Mouse (Mus musculus) limb, embryonic 13.5 days (tissue): ENCODE measurements around the gene Rfx2. TPM values are rescaled to one million over a fixed set of nuclear protein-coding genes. Genes with fewer than 3 reads are reported as not detected.

ENCODE experiments used
- ATAC-seq: fragments of 200-750 bp; cut with Nextera tagmentation; 2 replicates; pipeline ENCODE4 v1.8.0; 2017; ENCODE audit warnings: low read depth, moderate number of reproducible peaks, moderate TSS enrichment; ENCODE audit not compliant: low FRiP score
- H3K27ac ChIP-seq: fragments of 300-500 bp; sonication (generic); 2 replicates; pipeline ENCODE4 v1.5.1; 2015; ENCODE audit warnings: inconsistent platforms, mild to moderate bottlenecking, moderate library complexity
- H3K27me3 ChIP-seq: fragments of 300-500 bp; sonication (generic); 2 replicates; pipeline ENCODE4 v1.6.1; 2015; ENCODE audit warnings: mild to moderate bottlenecking, inconsistent platforms
- H3K36me3 ChIP-seq: fragments of 300-500 bp; sonication (generic); 2 replicates; pipeline ENCODE4 v1.6.1; 2015; ENCODE audit warnings: inconsistent platforms, mild to moderate bottlenecking, moderate library complexity
- H3K4me1 ChIP-seq: fragments of 300-500 bp; sonication (generic); 2 replicates; pipeline ENCODE4 v1.6.1; 2015; ENCODE audit warnings: inconsistent platforms
- H3K4me2 ChIP-seq: fragments of 300-500 bp; sonication (generic); replicated peaks from 2 replicates; pipeline ENCODE4 v1.6.1; 2015; ENCODE audit warnings: inconsistent platforms, mild to moderate bottlenecking, moderate library complexity
- H3K4me3 ChIP-seq: fragments of 300-500 bp; sonication (generic); 2 replicates; pipeline ENCODE4 v1.5.1; 2015; ENCODE audit warnings: moderate library complexity, mild to moderate bottlenecking, inconsistent platforms
- H3K9ac ChIP-seq: fragments of 300-500 bp; sonication (generic); 2 replicates; pipeline ENCODE4 v1.6.1; 2015; ENCODE audit warnings: mild to moderate bottlenecking, inconsistent platforms
- H3K9me3 ChIP-seq: fragments of 300-500 bp; sonication (generic); 2 replicates; pipeline ENCODE4 v1.6.1; 2016; ENCODE audit warnings: inconsistent platforms
- WGBS: fragments of 180-500 bp; shearing (Covaris S2); methylation state at CpG from one replicate; pipeline ENCODE4 v1.1.7; 2015; 5-methylcytosine and 5-hydroxymethylcytosine counted together
- polyA plus RNA-seq: library from polyadenylated mRNA; unstranded; fragments of >200 nt; fragmentation: Nextera tagmentation; extraction: Ambion mirVana; gene quantifications from 2 replicates; pipeline ENCODE4 v1.2.1, GENCODE M21; 2015

Rfx2 gene
- 4.5 and 4.9 TPM in 2 replicates for polyA plus RNA-seq

DNA sequence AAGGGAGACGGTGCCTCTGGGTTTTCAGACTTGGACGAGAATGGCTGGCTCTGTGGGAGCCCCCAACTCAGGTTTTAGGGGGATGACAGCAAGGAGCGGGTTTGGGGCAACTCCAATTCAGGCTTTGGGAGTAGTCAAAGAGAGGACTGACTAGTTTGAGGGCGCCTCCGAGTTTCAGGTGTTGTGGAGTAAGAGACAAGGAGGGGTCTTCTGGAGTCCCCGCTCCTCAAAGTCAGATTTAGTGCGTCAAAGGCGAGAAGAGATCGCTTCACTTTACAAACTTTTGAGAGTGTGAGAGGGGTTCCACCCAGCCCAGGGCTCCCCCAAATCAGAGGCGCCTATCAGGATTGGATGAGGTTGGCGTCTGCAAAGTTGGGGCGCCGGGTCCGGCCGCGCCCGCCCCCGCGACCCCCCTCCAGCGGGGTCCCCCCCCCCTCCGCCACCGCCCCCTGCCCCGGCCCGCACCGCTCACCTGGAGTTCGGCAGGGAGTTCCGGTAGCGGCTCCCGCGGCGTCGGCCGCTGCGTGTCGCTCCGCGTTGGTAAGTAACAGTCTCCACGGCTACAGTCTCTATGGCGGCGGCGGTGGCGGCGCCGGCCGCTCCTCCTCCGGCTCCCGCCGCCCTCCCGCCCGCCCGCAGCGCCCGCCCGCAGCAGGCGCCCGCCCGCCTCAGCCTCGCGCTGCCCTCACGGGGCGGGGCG lies at the start of gene Rfx2:
Gene Rfx2, minus strand, starts transcription at position 603 of the 700 bp plus-strand sequence.
- ATAC-seq = no peak
- peaks cover 16% of the 10 kb centered on the region for H3K4me1 ChIP-seq
- under 1% methylated on average over 54 of the region's 62 CpGs for WGBS

DNA sequence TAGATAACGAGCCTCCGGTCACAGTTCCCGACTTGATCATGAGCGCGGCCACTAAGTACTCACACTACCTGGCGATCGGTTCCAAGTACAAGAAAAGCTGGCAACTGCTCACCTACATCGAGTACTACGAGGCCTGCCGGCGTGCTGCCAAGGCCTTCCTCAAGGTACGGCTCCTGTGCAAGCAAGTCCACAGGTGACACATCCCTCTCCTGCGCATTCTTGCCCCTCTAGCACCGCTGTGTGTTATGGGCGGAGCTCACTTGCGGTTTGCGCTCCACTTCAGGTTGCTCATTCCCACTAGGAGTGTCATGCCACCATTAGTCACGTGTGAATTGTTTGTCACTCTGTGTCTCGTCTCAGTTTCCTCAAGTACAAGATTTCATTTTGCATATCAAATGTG lies 46.6 kb upstream of the Rfx2 start:
- no peaks in the 10 kb centered on the region for H3K4me1 ChIP-seq
- no peak for ATAC-seq
- no peaks in the 10 kb centered on the region for H3K9me3 ChIP-seq
- no peak overlapping the region for H3K4me3 ChIP-seq
- H3K27me3 ChIP-seq = no peaks in the 10 kb centered on the region
- no peak overlapping the region for H3K27ac ChIP-seq
- 87% methylated on average over 19 of the region's 19 CpGs for whole genome bisulfite sequencing
- H3K4me2 ChIP-seq = no peak overlapping the region
- no peak overlapping the region for H3K9ac ChIP-seq
- H3K36me3 ChIP-seq = no peaks in the 10 kb centered on the region

More for the DNA sequence above, at the start of gene Rfx2:
- peak within 1 kb of the TSS; percentile 86 for H3K4me2 ChIP-seq
- no peaks in the 10 kb centered on the region for H3K9me3 ChIP-seq
- no peaks in the 10 kb centered on the region for H3K36me3 ChIP-seq
- H3K4me3 ChIP-seq = peak within 1 kb of the TSS; percentile 65
- no peak within 1 kb of the TSS for H3K27ac ChIP-seq
- peaks cover 33% of the 10 kb centered on the region for H3K27me3 ChIP-seq
- H3K9ac ChIP-seq = peak within 1 kb of the TSS; percentile 63

DNA sequence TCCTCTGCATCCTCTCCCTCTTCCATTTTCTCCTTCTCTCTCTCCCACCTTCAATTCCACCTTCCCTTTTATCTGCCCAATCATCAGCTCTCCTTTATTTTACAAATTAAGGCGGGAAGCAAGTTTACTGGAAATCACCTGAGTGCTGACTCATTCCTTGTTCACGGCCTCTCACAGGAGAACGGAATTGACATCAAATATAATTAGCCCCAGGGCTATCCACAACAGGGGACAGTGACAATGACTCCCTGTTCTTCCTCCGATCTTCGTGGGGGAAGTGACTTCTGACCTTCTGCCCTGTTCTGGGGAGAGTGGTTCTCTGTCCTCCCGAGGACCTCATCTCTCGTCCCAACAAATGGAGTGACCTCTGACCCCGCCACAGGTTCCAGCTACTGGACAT lies 46.2 kb upstream of the Rfx2 start:
- Histone ChIP-seq H3K9ac (no peak overlapping the region), H3K4me3 (no peak overlapping the region)

DNA sequence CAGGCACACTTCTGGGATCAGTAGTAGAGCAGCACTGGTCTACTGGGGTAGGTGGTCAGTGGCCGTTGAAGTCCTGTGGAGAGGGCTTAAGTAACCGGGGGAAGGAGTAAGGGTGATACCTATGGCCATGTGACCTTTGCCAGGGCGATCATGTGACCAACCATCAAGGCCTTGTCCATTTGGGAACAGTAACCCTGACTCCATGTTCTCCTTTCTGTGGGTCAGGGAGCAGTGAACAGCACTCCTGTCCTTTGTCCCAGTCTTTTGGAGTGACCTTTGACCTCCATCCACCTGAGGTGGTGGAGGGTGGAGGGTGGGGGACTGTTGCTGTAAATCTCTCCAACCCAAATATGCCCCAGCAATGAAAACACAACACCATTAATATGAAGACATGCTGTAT lies 45.7 kb upstream of the Rfx2 start:
- no peak overlapping the region for H3K9ac ChIP-seq
- H3K9me3 ChIP-seq = no peaks in the 10 kb centered on the region
- no peak overlapping the region for H3K27ac ChIP-seq
- 82% methylated on average over 3 of the region's 3 CpGs for WGBS
- no peak overlapping the region for H3K4me2 ChIP-seq
- H3K4me3 ChIP-seq = no peak overlapping the region
- H3K27me3 ChIP-seq = no peaks in the 10 kb centered on the region
- no peak for ATAC-seq
- H3K4me1 ChIP-seq = no peaks in the 10 kb centered on the region
- H3K36me3 ChIP-seq = no peaks in the 10 kb centered on the region

More for the DNA sequence above, 46.2 kb upstream of the Rfx2 start:
- H3K36me3 ChIP-seq = no peaks in the 10 kb centered on the region
- no peak overlapping the region for H3K27ac ChIP-seq
- H3K4me2 ChIP-seq = no peak overlapping the region
- no peaks in the 10 kb centered on the region for H3K4me1 ChIP-seq
- 67% methylated on average over 8 of the region's 8 CpGs for WGBS
- no peaks in the 10 kb centered on the region for H3K9me3 ChIP-seq
- ATAC-seq = no peak
- H3K27me3 ChIP-seq = no peaks in the 10 kb centered on the region

DNA sequence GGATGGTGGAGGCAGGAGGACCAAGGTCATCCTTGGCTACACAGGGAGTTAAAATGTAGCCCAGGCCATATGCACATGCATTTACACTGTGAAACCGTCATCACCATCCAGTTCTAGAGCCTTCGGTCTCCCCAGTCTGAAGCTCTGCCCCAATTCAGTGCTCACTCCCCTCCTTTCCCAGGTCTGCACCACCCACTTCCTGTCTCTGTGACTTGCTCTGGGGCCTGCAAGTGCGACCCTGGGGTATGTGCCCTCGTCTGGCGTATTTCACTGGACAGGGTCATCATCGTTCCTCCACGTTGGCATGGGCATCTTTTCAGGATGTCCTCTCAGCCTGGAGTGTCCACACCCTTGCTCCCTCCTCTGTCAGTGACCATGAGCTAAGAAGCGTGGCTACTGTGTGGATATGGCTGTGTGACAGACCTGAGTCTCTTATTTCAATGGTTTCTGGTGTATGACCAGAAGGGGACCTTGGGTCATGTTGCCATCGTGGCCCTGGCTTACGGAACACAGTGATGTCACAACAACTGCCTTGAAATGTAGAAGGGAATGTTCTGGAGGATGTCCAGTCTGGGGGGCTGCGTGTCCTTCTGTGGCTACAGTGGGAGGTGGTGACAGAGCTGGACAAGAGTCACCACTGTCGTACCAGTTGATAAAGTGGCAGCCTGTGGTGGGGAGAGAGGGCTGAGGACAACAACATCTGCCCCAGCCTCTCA lies 44.3 kb upstream of the Rfx2 start, which contains the start of gene 1700061G19Rik:
Gene 1700061G19Rik, plus strand, starts transcription at position 542 of the 716 bp plus-strand sequence.
- Histone ChIP-seq H3K4me3 (no peak within 1 kb of the TSS), H3K36me3 (no peaks in the 10 kb centered on the region), H3K9me3 (no peaks in the 10 kb centered on the region), H3K9ac (no peak within 1 kb of the TSS), H3K4me2 (no peak within 1 kb of the TSS), H3K27me3 (no peaks in the 10 kb centered on the region), H3K4me1 (no peaks in the 10 kb centered on the region), H3K27ac (no peak within 1 kb of the TSS)
- 78% methylated on average over 12 of the region's 12 CpGs for WGBS
- no peak for ATAC-seq

DNA sequence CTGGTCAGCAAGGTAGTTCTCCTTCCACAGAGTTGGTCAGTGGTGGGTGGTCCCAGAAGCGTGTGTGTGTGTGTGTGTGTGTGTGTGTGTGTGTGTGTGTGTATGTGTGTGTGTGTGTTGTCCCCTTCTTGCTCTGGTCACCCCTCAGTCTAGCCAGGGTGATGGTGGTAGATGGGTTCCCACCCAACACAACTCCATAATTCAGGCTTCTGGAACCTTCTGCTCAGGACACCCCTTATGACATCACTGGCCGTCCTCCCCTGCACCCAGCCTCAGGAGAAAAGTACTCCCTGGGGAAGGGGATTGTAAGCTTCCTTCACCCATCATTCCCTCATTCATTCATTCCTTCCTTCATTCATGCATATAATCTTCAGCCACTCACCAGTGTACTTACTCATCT lies 43.4 kb upstream of the Rfx2 start, which contains the start of gene Acsbg2:
Gene Acsbg2, minus strand, starts transcription at position 211 of the 400 bp plus-strand sequence.
- Histone ChIP-seq H3K27me3 (no peaks in the 10 kb centered on the region), H3K4me3 (no peak within 1 kb of the TSS), H3K9me3 (no peaks in the 10 kb centered on the region), H3K36me3 (no peaks in the 10 kb centered on the region), H3K4me1 (no peaks in the 10 kb centered on the region), H3K4me2 (no peak within 1 kb of the TSS), H3K27ac (no peak within 1 kb of the TSS), H3K9ac (no peak within 1 kb of the TSS)
- no peak for ATAC-seq
- WGBS = 89% methylated on average over 2 of the region's 2 CpGs

DNA sequence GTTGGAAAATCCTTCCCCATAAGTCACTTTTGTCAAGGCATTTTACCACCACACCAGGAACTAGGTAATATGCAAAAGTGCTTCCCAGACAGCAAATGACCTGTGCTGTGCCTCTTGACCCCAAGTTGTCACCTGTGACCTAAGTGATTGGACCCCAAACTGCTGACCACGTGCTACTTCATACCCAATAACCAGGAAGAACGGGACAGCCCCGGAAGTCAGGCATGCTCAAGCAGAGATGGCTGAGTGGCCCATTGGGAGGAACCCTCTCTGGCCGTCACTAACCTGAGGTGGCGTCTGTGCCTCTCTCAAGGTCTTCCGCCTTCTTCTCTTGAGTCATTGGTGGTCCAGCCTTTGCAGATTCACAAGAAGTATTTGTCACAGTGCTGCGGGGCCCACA lies 41.7 kb upstream of the Rfx2 start:
- no peak overlapping the region for H3K27ac ChIP-seq
- no peaks in the 10 kb centered on the region for H3K4me1 ChIP-seq
- WGBS = 76% methylated on average over 7 of the region's 7 CpGs
- no peak overlapping the region for H3K9ac ChIP-seq
- no peak for ATAC-seq
- no peaks in the 10 kb centered on the region for H3K36me3 ChIP-seq
- no peak overlapping the region for H3K4me3 ChIP-seq
- H3K27me3 ChIP-seq = no peaks in the 10 kb centered on the region
- H3K4me2 ChIP-seq = no peak overlapping the region
- no peaks in the 10 kb centered on the region for H3K9me3 ChIP-seq

DNA sequence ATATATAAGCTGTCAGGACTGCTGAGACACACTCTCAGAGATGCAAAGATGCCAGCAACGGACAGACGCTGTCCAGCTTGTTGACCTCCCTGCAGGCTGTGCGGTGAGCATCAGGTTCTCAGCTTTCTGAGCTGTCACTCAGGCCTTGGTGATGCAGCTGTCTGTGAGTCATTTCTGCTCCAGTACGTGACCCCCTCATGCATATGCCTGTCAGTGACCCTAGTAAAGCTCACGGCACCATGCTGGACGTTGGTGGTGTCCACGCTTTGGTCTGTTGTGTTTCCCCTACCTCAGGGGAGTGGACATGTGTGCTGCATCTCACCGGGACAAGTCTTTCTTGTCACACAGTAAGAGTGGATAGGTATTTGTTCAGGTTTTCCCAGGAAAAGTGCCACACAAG lies 41.0 kb upstream of the Rfx2 start:
- 75% methylated on average over 8 of the region's 8 CpGs for WGBS
- Histone ChIP-seq H3K9me3 (0 out of 2 replicates have a peak, but pooled peaks cover 7% of the 10 kb centered on the region), H3K4me1 (no peaks in the 10 kb centered on the region), H3K36me3 (no peaks in the 10 kb centered on the region), H3K9ac (no peak overlapping the region), H3K27me3 (no peaks in the 10 kb centered on the region), H3K4me3 (no peak overlapping the region), H3K4me2 (no peak overlapping the region), H3K27ac (no peak overlapping the region)
- no peak for ATAC-seq

DNA sequence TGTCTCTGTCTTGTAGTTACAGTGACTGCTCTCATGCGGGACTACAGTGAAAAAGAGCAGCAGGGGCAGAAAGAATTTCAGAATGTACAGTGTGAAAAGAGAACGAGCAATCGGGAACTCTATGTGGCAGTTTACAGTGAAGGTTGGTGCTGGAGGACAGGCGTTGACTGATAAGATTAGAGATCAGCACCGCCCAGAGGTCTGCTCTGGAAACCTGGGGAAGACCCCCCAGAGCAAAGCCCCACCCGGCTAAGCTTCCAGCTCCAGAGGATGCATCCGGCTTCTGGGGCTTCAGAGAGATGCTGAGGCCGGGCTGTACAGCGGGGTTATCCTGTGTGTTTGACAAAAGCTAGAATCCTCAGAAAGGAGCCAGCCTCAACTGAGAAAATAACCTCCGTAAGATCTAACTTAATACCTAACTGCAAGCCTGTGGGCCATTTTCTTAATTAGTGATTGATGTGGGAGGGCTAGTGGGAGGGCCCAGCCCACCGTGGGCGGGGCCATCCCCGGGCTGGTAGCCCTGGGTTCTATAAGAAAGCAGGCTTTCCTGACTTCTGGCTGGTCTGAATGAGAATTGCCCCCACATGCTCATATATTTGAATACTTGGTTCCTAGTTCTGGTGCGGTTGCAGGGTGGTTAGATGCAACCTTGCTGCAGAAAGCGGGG lies 39.6 kb upstream of the Rfx2 start:
- Histone ChIP-seq H3K9ac (no peak overlapping the region), H3K9me3 (0 out of 2 replicates have a peak, but pooled peaks cover 8% of the 10 kb centered on the region), H3K4me2 (no peak overlapping the region), H3K27me3 (no peaks in the 10 kb centered on the region), H3K4me1 (peaks cover 4% of the 10 kb centered on the region; the same call in 1 of the 2 replicates), H3K4me3 (no peak overlapping the region), H3K36me3 (no peaks in the 10 kb centered on the region), H3K27ac (no peak overlapping the region)
- no peak for ATAC-seq
- WGBS = 70% methylated on average over 15 of the region's 15 CpGs

DNA sequence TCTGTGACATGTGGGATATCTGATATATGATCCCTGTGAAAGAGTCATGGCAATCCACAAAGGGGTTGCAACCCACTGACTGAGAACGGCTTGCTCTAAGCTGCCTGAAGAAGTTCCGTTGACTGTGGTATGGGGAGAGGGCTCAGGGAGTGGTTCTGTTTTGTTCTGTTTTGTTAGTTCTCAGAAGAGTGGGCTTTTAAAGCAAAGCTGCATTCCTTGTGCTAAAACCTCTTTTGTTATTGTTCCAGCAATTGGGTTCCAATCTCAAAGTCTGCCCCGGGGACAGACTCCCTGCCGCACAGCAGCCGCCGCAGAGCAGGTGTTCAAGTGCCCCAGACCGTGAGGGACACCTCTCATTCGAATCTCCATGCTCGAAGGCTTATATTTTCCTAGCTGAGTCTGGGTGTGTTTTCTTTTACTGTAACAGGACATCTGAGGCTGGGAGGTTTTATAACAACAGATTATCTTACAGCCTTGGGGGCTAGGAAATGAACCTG lies 38.7 kb upstream of the Rfx2 start:
- no peaks in the 10 kb centered on the region for H3K27me3 ChIP-seq
- 60% methylated on average over 9 of the region's 9 CpGs for WGBS
- H3K4me1 ChIP-seq = peaks cover 4% of the 10 kb centered on the region; the same call in 1 of the 2 replicates
- H3K27ac ChIP-seq = no peak overlapping the region
- no peak overlapping the region for H3K4me3 ChIP-seq
- H3K36me3 ChIP-seq = no peaks in the 10 kb centered on the region
- ATAC-seq = no peak
- H3K4me2 ChIP-seq = no peak overlapping the region
- H3K9me3 ChIP-seq = 0 out of 2 replicates have a peak, but pooled peaks cover 8% of the 10 kb centered on the region
- no peak overlapping the region for H3K9ac ChIP-seq

DNA sequence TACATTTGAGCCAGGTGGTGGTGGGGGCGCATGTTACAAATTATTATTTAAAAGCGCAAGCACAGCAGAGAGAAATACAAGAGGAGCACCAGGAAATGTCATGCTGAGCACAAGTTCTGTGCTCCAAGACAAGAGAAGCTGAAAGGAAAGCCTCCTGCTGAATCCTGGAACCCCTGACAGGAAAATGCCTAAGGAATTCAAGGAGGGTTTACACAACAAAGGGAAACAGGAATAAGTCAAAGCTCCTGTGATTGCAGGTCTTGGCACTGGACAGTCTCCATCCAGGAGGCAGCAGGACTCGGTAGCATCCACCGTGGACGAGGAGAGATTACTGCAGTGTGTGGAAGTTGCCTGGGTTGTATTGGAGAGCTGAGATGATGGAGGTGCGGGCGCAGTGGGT lies 35.3 kb upstream of the Rfx2 start:
- Histone ChIP-seq H3K27me3 (no peaks in the 10 kb centered on the region), H3K4me1 (peaks cover 4% of the 10 kb centered on the region; the same call in 1 of the 2 replicates), H3K27ac (no peak overlapping the region), H3K4me3 (no peak overlapping the region), H3K36me3 (no peaks in the 10 kb centered on the region), H3K9me3 (0 out of 2 replicates have a peak, but pooled peaks cover 8% of the 10 kb centered on the region), H3K4me2 (no peak overlapping the region), H3K9ac (no peak overlapping the region)
- no peak for ATAC-seq
- WGBS = 63% methylated on average over 7 of the region's 7 CpGs

DNA sequence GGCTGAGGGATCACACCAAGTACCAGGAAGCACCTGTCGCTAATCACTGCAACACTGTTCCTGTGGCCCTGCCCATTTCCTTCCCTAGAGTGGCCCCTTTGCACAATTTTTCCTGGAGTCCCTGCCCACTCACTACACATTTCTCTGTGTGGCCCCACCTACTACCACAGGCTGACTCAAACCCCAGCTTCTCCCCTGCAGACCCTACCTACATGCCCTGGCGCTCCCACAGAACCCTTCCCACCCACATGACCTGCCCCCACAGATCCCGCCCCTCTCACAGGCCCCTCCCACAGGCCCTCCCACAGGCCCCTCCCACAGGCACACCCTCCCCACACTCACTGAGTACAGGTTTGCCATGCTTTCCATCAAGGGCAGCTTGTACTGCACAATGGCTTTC lies 30.4 kb upstream of the Rfx2 start:
- WGBS = 47% methylated on average over 3 of the region's 3 CpGs
- Histone ChIP-seq H3K9ac (no peak overlapping the region), H3K36me3 (no peaks in the 10 kb centered on the region), H3K4me1 (peaks cover 4% of the 10 kb centered on the region; the same call in 1 of the 2 replicates), H3K4me3 (no peak overlapping the region), H3K27ac (no peak overlapping the region), H3K9me3 (no peaks in the 10 kb centered on the region), H3K27me3 (no peaks in the 10 kb centered on the region), H3K4me2 (no peak overlapping the region)
- no peak for ATAC-seq
